Mouse (Mus musculus): ENCODE measurements around the gene Hoxb5. TPM values are rescaled to one million over a fixed set of nuclear protein-coding genes. Genes with fewer than 3 reads are reported as not detected.
A peak's percentile ranks its signal among the peaks of the same experiment; 100 is the strongest.

Hoxb5 gene
- polyA plus RNA-seq, 1 experiment from 2014 or later = 216 TPM

GRCm38 (mm10) chr11:96320688-96321087, 17.6 kb downstream of the Hoxb5 start:
- peaks cover 87% of the 10 kb centered on the region for H3K27me3 ChIP-seq
- peak overlapping the region; percentile 57 for H3K4me3 ChIP-seq
- H3K9ac ChIP-seq = peak overlapping the region; percentile 99
- WGBS = 5% methylated on average over 17 of the region's 17 CpGs
- no peaks in the 10 kb centered on the region for H3K36me3 ChIP-seq
- H3K9me3 ChIP-seq = no peaks in the 10 kb centered on the region
- peaks cover 3% of the 10 kb centered on the region for H3K4me1 ChIP-seq (replicated peaks)
- H3K4me2 ChIP-seq = peak overlapping the region; percentile 83
- ATAC-seq (ENCODE audit: low FRiP score) = no peak
- H3K27ac ChIP-seq = peak overlapping the region; percentile 100

GRCm38 (mm10) chr11:96321846-96322245, 18.7 kb downstream of the Hoxb5 start:
- Histone ChIP-seq H3K9ac (peak overlapping the region; percentile 99), H3K4me3 (peak overlapping the region; percentile 57), H3K36me3 (no peaks in the 10 kb centered on the region), H3K4me2 (peak overlapping the region; percentile 83), H3K27me3 (peaks cover 89% of the 10 kb centered on the region), H3K4me1 (replicated peaks) (peaks cover 6% of the 10 kb centered on the region), H3K27ac (peak overlapping the region; percentile 100), H3K9me3 (no peaks in the 10 kb centered on the region)
- 8% methylated on average over 5 of the region's 5 CpGs for WGBS
- no peak for ATAC-seq (ENCODE audit: low FRiP score)

DNA sequence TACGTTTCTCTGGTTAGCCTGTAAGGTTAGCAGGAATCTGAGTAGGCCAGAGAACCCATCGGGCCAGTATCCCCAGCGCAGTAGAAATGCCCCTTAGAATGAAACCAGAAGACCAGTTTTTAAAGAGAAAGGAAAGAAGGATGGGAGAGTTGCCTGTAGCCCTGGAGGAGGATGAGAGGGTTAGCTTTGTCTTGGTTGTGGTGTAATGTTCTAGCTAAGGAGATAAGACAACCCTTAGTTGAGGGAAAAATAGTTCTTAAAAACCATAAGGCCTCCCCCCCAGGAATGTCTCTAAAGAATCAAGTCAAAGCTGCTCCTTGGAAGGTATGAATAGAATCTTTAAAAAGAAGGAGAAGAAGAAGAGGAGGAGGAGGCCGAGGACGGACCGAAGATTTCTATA, 19.6 kb downstream of the Hoxb5 start:
- Histone ChIP-seq H3K27me3 (peaks cover 92% of the 10 kb centered on the region), H3K4me3 (peak overlapping the region; percentile 57), H3K36me3 (no peaks in the 10 kb centered on the region), H3K9ac (peak overlapping the region; percentile 99), H3K4me1 (replicated peaks) (peaks cover 13% of the 10 kb centered on the region), H3K4me2 (peak overlapping the region; percentile 83), H3K9me3 (no peaks in the 10 kb centered on the region), H3K27ac (peak overlapping the region; percentile 100)
- no peak for ATAC-seq (ENCODE audit: low FRiP score)
- 2% methylated on average over 6 of the region's 6 CpGs for WGBS

DNA sequence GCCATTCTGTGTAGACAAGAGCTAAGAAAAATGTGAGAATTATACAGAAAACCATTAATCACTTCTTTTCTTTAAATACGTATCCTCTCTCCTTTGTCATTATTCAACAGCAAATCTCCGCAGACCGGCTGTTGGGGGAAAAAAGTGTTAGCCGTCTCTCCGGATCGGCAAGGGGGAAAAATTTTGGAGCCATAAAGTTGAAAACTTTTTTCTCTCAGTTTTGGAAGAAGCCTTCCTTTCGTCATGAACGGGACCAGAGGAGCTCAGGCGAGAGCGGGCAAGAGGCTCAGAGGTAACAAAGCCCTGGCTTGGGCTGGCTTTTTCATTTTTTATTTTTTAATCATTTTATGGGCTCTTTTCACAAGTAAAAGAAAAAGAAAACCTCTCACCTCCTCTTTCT, 20.0 kb downstream of the Hoxb5 start, which contains the start of gene Hoxb3:
Gene Hoxb3, plus strand, starts transcription at position 173 of the 400 bp plus-strand sequence.
- peak within 1 kb of the TSS; percentile 83 for H3K4me2 ChIP-seq
- peak within 1 kb of the TSS; percentile 57 for H3K4me3 ChIP-seq
- H3K36me3 ChIP-seq = no peaks in the 10 kb centered on the region
- H3K9me3 ChIP-seq = no peaks in the 10 kb centered on the region
- peak within 1 kb of the TSS; percentile 99 for H3K9ac ChIP-seq
- H3K27ac ChIP-seq = peak within 1 kb of the TSS; percentile 100
- peaks cover 92% of the 10 kb centered on the region for H3K27me3 ChIP-seq
- WGBS = 2% methylated on average over 10 of the region's 10 CpGs
- H3K4me1 ChIP-seq (replicated peaks) = peaks cover 10% of the 10 kb centered on the region
- no peak for ATAC-seq (ENCODE audit: low FRiP score)

DNA sequence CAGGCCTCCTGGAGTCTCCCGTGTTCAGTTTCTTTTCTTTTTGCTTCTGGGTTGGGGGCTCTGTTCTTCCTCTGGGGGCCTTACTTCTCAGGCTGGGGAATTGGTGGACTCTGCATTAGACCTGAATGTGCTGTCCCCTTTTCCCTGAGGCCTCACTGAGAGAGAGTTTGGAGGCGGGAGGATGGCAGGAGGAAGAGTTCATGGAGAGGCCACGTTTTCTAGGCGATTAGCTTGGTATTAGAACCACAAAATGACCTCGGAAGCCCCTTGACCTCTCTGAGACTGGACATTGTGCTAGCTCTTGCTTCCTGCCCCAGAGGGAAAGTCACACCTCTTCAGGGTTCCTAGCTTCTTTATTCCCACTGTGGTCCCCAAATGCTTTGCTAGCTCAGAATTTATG, 21.0 kb downstream of the Hoxb5 start:
- Histone ChIP-seq H3K4me2 (peak overlapping the region; percentile 83), H3K4me3 (peak overlapping the region; percentile 57), H3K27me3 (peaks cover 95% of the 10 kb centered on the region), H3K36me3 (no peaks in the 10 kb centered on the region), H3K27ac (peak overlapping the region; percentile 100), H3K9me3 (no peaks in the 10 kb centered on the region), H3K9ac (peak overlapping the region; percentile 99), H3K4me1 (replicated peaks) (peaks cover 10% of the 10 kb centered on the region; the same call in 1 of the 2 replicates)
- WGBS = 1% methylated on average over 5 of the region's 5 CpGs
- ATAC-seq (ENCODE audit: low FRiP score) = no peak

GRCm38 (mm10) chr11:96324965-96325364, 21.8 kb downstream of the Hoxb5 start:
- Histone ChIP-seq H3K9me3 (no peaks in the 10 kb centered on the region), H3K36me3 (no peaks in the 10 kb centered on the region), H3K27ac (peak overlapping the region; percentile 100), H3K4me1 (replicated peaks) (peaks cover 11% of the 10 kb centered on the region; the same call in 1 of the 2 replicates), H3K9ac (peak overlapping the region; percentile 99), H3K4me3 (peak overlapping the region; percentile 57), H3K4me2 (peak overlapping the region; percentile 83), H3K27me3 (peaks cover 95% of the 10 kb centered on the region)
- 2% methylated on average over 8 of the region's 8 CpGs for WGBS
- no peak for ATAC-seq (ENCODE audit: low FRiP score)

DNA sequence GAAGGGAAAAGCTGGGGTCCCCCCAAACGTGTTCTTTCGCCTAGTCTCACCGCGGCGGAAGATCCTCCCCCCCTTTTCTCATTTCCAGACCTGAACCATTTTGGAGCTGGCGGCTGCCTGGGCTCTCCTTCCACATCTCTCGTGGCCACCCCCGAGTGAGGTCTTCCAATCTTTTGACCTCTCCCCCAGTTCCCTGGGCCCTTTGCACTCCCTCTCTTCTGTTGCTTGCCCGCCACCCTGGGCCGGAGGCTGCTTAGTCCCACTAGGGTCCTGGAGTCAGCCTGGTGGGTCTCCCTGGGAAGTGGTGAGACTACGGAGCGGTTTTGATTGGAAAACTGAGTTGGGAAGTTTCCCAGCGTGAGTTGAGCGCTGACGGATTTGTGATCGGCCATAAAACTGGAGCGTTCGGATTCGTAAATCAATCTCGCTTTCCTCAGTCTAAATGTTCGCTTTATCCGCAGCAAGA, 22.6 kb downstream of the Hoxb5 start:
- H3K4me3 ChIP-seq = peak overlapping the region; percentile 57
- ATAC-seq (ENCODE audit: low FRiP score) = no peak
- peak overlapping the region; percentile 99 for H3K9ac ChIP-seq
- WGBS = under 1% methylated on average over 22 of the region's 22 CpGs
- peak overlapping the region; percentile 83 for H3K4me2 ChIP-seq
- peaks cover 97% of the 10 kb centered on the region for H3K27me3 ChIP-seq
- peaks cover 16% of the 10 kb centered on the region for H3K4me1 ChIP-seq (replicated peaks)
- H3K9me3 ChIP-seq = no peaks in the 10 kb centered on the region
- H3K27ac ChIP-seq = peak overlapping the region; percentile 100
- H3K36me3 ChIP-seq = no peaks in the 10 kb centered on the region

- Histone ChIP-seq H3K9ac (peak overlapping the region; percentile 99), H3K27me3 (peaks cover 97% of the 10 kb centered on the region), H3K4me1 (replicated peaks) (peaks cover 21% of the 10 kb centered on the region), H3K27ac (peak overlapping the region; percentile 100), H3K4me3 (peak overlapping the region; percentile 57), H3K9me3 (no peaks in the 10 kb centered on the region), H3K4me2 (peak overlapping the region; percentile 83), H3K36me3 (no peaks in the 10 kb centered on the region)
- WGBS = under 1% methylated on average over 12 of the region's 12 CpGs
- ATAC-seq (ENCODE audit: low FRiP score) = no peak
Observed at GRCm38 (mm10) chr11:96326705-96327104, 23.6 kb downstream of the Hoxb5 start.

DNA sequence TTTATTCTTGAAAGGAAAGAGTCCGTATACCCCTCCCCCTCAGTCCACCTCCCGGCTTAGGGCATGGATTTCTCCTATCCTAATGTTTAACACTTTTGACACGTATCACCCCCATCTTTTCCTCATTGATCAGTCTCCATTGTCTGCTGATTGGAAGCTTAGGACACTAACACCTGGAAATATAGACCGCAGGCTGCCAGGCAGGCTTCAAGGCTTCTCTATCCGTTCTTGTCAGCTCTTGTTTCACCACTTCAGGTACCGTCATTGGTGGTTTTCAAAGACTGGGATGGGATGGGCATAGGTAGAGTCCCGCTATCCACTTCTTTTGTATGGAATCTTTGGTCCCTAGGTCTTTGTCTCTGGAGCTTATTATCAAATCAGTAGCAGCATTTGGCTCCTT, 24.0 kb downstream of the Hoxb5 start:
- Histone ChIP-seq H3K27ac (peak overlapping the region; percentile 100), H3K27me3 (peaks cover 97% of the 10 kb centered on the region), H3K4me1 (replicated peaks) (peaks cover 23% of the 10 kb centered on the region), H3K4me3 (peak overlapping the region; percentile 57), H3K36me3 (no peaks in the 10 kb centered on the region), H3K9ac (peak overlapping the region; percentile 99), H3K4me2 (peak overlapping the region; percentile 83), H3K9me3 (no peaks in the 10 kb centered on the region)
- no peak for ATAC-seq (ENCODE audit: low FRiP score)
- 4% methylated on average over 7 of the region's 7 CpGs for WGBS

GRCm38 (mm10) chr11:96327750-96328149, 24.6 kb downstream of the Hoxb5 start:
- peak overlapping the region; percentile 99 for H3K9ac ChIP-seq
- peak; percentile 62 for ATAC-seq (ENCODE audit: low FRiP score)
- peak overlapping the region; percentile 100 for H3K27ac ChIP-seq
- H3K4me1 ChIP-seq (replicated peaks) = peaks cover 23% of the 10 kb centered on the region
- H3K9me3 ChIP-seq = no peaks in the 10 kb centered on the region
- no peaks in the 10 kb centered on the region for H3K36me3 ChIP-seq
- peaks cover 97% of the 10 kb centered on the region for H3K27me3 ChIP-seq
- WGBS = 3% methylated on average over 5 of the region's 5 CpGs
- H3K4me3 ChIP-seq = peak overlapping the region; percentile 57
- peak overlapping the region; percentile 83 for H3K4me2 ChIP-seq

- peaks cover 23% of the 10 kb centered on the region for H3K4me1 ChIP-seq (replicated peaks)
- peak overlapping the region; percentile 99 for H3K9ac ChIP-seq
- peak overlapping the region; percentile 100 for H3K27ac ChIP-seq
- H3K27me3 ChIP-seq = peaks cover 98% of the 10 kb centered on the region
- no peaks in the 10 kb centered on the region for H3K9me3 ChIP-seq
- ATAC-seq (ENCODE audit: low FRiP score) = no peak
- peak overlapping the region; percentile 83 for H3K4me2 ChIP-seq
- 5% methylated on average over 8 of the region's 8 CpGs for whole genome bisulfite sequencing
- H3K36me3 ChIP-seq = no peaks in the 10 kb centered on the region; the same call in 1 of the 2 replicates
- peak overlapping the region; percentile 57 for H3K4me3 ChIP-seq
Observed at GRCm38 (mm10) chr11:96328605-96329004, 25.5 kb downstream of the Hoxb5 start.

GRCm38 (mm10) chr11:96332105-96332504, 29.0 kb downstream of the Hoxb5 start:
- H3K4me1 ChIP-seq (replicated peaks) = peaks cover 38% of the 10 kb centered on the region
- H3K27ac ChIP-seq = peak overlapping the region; percentile 100
- peaks cover 100% of the 10 kb centered on the region for H3K27me3 ChIP-seq
- H3K4me2 ChIP-seq = peak overlapping the region; percentile 83
- under 1% methylated on average over 8 of the region's 8 CpGs for WGBS
- H3K9me3 ChIP-seq = no peaks in the 10 kb centered on the region
- H3K4me3 ChIP-seq = peak overlapping the region; percentile 57
- H3K9ac ChIP-seq = peak overlapping the region; percentile 99
- ATAC-seq (ENCODE audit: low FRiP score) = no peak
- no peaks in the 10 kb centered on the region; the same call in 1 of the 2 replicates for H3K36me3 ChIP-seq

- peaks cover 33% of the 10 kb centered on the region for H3K4me1 ChIP-seq (replicated peaks)
- H3K36me3 ChIP-seq = no peaks in the 10 kb centered on the region; the same call in 1 of the 2 replicates
- H3K27me3 ChIP-seq = peaks cover 99% of the 10 kb centered on the region
- H3K9ac ChIP-seq = peak overlapping the region; percentile 99
- H3K27ac ChIP-seq = peak overlapping the region; percentile 100
- ATAC-seq (ENCODE audit: low FRiP score) = no peak
- H3K4me2 ChIP-seq = peak overlapping the region; percentile 83
- peak overlapping the region; percentile 57 for H3K4me3 ChIP-seq
- 1% methylated on average over 35 of the region's 35 CpGs for WGBS
- H3K9me3 ChIP-seq = no peaks in the 10 kb centered on the region
Observed at GRCm38 (mm10) chr11:96332618-96333032, 29.5 kb downstream of the Hoxb5 start.
